Mouse (Mus musculus): ENCODE measurements at regions not wholly inside any gene's neighbourhood (a gene's known extent, or its start where the extent isn't known, plus 50 kb on each side); places are given as distances from the start of the nearest gene placed in this dataset.

DNA sequence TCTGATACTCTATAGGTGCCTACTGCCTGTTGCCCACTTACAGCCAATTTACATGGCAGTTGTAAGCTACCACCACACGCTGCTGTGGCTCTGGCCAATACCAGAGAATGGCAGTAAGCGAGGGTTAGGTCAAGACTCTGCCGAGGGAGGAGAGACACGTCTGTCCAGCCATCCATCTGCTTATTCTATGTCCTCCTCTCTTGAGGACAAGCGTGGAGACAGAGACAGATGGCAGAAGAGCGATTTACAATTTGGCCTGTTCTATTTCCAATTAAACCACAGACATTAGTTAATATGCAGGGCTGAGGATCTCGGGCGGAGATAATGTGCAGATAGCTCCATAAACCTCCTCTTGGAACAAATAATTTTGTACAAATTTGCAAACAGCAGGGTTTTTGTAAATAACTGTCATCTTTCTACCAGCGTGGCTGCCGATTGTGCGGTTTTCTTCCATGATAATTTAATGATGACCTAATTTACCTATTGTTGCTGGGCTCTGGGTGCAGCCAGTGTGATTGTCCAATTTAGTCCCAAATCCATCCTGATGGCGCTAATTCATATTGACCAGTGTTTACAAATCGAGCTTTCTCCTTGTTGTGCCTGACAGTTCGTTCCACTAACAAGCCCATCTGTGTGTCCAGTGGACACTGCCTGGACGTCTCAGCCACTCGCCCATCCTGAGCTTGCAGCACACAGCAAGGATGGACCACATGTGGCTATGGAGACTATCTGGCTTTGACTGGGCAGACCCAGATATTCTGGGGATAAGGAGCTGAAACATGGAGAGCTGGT is 88.4 kb upstream of the Nkx1-1 start:
- TF ChIP-seq GATA1 (IDR thresholded peaks at IDR 0.05; ENCODE audit: borderline replicate concordance, low read length) (no peak), FLI1 (IDR thresholded peaks at IDR 0.05; ENCODE audit: low read length) (no peak)
